Mouse (Mus musculus): ENCODE results near the gene Inpp5a. TPM values are rescaled to one million over a fixed set of nuclear protein-coding genes. Genes with fewer than 3 reads are reported as not detected.

The Inpp5a gene
- total and polyA plus RNA-seq, 2 experiments from 2014 or later = 43.4 to 65.2 TPM

DNA sequence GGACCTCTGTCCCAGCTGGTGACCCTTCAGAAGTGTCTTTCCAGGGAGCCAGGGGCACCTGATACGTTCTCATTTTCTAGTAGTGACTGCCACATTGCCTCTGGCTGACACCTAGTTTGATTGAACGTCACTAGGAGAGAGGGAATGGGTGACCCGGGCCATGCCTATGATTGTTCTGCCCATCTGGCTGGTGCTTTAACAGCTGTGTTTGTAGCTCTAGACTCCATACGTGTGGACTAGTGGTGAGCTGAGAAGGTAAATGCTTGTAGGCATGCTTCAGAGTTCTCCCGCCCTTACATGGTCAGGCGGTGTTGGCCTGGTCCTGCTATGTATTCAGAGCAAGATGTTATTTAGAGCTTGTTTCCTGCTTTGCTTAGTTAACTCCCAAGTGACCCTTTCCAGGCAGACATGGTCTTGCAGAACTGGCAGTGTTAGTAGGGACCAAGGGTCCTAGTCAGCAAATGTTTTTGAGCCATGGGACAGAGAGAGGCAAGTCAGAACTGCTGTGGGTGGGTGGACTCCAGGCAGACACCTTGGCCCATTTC lies 3.9 kb downstream of the Inpp5a start:
- ATAC-seq (ENCODE audit: insufficient read depth, low read depth) (no peak), DNase-seq (ENCODE audit: low spot score) (peak; percentile 57)
- H3K4me2 ChIP-seq (ENCODE audit: low read depth, low read length) = peak overlapping the region; percentile 66
- H3K36me3 ChIP-seq (replicated peaks; ENCODE audit: control insufficient read depth, insufficient read depth, low read length) = no peaks in the 10 kb centered on the region
- 15% methylated on average over 6 of the region's 6 CpGs for WGBS
- H3K9ac ChIP-seq (replicated peaks; ENCODE audit: low read depth, low read length) = no peak overlapping the region
- peaks cover 75% of the 10 kb centered on the region for H3K4me1 ChIP-seq (ENCODE audit: control insufficient read depth, insufficient read depth)
- TF ChIP-seq CTCF (IDR thresholded peaks at IDR 0.05; ENCODE audit: low read depth) (no peak), EP300 (IDR thresholded peaks at IDR 0.05; ENCODE audit: low read depth) (no peak)
- H3K4me3 ChIP-seq (ENCODE audit: low read depth, low read length) = no peak overlapping the region
- no peaks in the 10 kb centered on the region for H3K27me3 ChIP-seq (ENCODE audit: control insufficient read depth, insufficient read depth, low read length)
- H3K27ac ChIP-seq (ENCODE audit: low read depth) = peak overlapping the region; percentile 64
- H3K9me3 ChIP-seq (replicated peaks; ENCODE audit: control insufficient read depth, low read length) = no peaks in the 10 kb centered on the region

DNA sequence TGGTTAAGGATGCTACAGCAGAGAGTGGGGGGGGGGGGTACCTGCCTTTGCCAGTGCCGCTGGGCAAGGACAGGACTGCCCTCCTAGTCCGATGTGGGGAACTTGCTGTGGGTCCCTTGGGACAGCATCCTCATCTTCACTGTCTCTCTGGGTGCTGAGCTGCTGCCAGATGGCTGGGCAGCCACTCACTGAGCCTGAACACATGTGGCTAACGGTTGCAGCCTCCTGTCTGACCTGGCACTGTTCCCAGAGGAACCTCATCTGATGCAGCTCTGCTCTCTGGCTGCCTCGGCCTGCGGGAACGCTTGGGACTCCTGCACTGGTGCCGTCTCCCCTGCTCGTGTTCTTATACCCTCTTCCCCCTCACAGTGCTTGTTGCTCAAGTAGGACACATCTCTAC lies 8.6 kb downstream of the Inpp5a start:
- Histone ChIP-seq H3K4me2 (ENCODE audit: low read depth, low read length) (no peak overlapping the region), H3K9me3 (replicated peaks; ENCODE audit: control insufficient read depth, low read length) (no peaks in the 10 kb centered on the region), H3K36me3 (replicated peaks; ENCODE audit: control insufficient read depth, insufficient read depth, low read length) (no peaks in the 10 kb centered on the region), H3K4me3 (ENCODE audit: low read depth, low read length) (no peak overlapping the region), H3K27ac (ENCODE audit: low read depth) (peak overlapping the region; percentile 22; the same call in 1 of the 2 replicates), H3K4me1 (ENCODE audit: control insufficient read depth, insufficient read depth) (peaks cover 85% of the 10 kb centered on the region), H3K27me3 (ENCODE audit: control insufficient read depth, insufficient read depth, low read length) (no peaks in the 10 kb centered on the region), H3K9ac (replicated peaks; ENCODE audit: low read depth, low read length) (no peak overlapping the region)
- ATAC-seq (ENCODE audit: insufficient read depth, low read depth) (peak; percentile 55), DNase-seq (ENCODE audit: low spot score) (peak; percentile 57)
- TF ChIP-seq EP300 (IDR thresholded peaks at IDR 0.05; ENCODE audit: low read depth) = no peak
- no peak for TF ChIP-seq CTCF (IDR thresholded peaks at IDR 0.05; ENCODE audit: low read depth)
- 21% methylated on average over 8 of the region's 8 CpGs for WGBS

DNA sequence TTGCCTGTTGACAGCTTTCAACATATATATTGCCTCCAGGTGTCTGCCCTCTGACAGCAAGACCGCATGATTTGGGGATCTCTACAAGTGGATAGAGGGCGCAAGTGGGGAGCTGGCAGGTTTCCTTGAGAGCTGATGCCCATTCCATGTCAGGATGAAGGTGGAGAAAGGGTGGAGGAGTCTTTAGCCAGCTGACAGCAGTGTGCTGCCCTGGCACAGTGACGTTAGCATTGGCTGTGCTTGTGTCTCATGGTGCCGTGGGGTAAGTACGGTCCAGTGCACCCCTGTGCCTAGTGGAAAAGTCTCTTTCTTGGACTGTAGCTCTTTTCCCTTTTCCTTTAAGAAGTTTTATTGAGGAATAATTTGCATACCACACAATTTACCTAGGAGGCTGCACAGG lies 9.2 kb downstream of the Inpp5a start:
- Histone ChIP-seq H3K9me3 (replicated peaks; ENCODE audit: control insufficient read depth, low read length) (no peaks in the 10 kb centered on the region), H3K4me2 (ENCODE audit: low read depth, low read length) (no peak overlapping the region), H3K27me3 (ENCODE audit: control insufficient read depth, insufficient read depth, low read length) (no peaks in the 10 kb centered on the region), H3K9ac (replicated peaks; ENCODE audit: low read depth, low read length) (no peak overlapping the region), H3K36me3 (replicated peaks; ENCODE audit: control insufficient read depth, insufficient read depth, low read length) (no peaks in the 10 kb centered on the region), H3K4me3 (ENCODE audit: low read depth, low read length) (no peak overlapping the region), H3K4me1 (ENCODE audit: control insufficient read depth, insufficient read depth) (peaks cover 83% of the 10 kb centered on the region), H3K27ac (ENCODE audit: low read depth) (no peak overlapping the region)
- TF ChIP-seq CTCF (IDR thresholded peaks at IDR 0.05; ENCODE audit: low read depth) (no peak), EP300 (IDR thresholded peaks at IDR 0.05; ENCODE audit: low read depth) (no peak)
- DNase-seq (ENCODE audit: low spot score) (no peak), ATAC-seq (ENCODE audit: insufficient read depth, low read depth) (no peak)
- WGBS = 71% methylated on average over 5 of the region's 5 CpGs

DNA sequence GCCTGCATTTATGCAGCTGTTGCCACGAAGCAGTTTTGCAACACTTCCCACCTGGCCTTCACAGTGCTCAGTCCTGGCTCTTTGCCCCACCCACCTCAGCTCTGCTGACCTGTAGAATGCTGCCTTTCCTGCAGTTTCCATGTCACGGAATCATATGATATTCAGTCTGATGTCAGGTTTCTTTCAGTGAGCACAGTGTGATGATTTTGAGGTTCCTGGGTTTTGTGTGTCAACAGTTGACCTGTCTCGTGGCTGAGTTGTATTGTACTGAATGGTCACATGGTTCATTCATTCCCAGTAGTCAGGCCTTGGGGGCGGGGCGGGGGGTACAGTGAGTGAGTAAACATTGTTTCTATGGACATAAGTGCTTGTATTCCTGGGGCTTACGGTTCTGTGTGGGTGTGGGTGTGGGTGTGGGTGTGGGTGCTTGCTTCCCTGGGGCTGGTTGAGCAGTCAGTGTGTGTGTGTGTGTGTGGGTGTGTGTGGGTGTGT lies 9.7 kb downstream of the Inpp5a start:
- DNase-seq (ENCODE audit: low spot score) = no peak
- no peak overlapping the region for H3K27ac ChIP-seq (ENCODE audit: low read depth)
- no peaks in the 10 kb centered on the region for H3K36me3 ChIP-seq (replicated peaks; ENCODE audit: control insufficient read depth, insufficient read depth, low read length)
- no peak overlapping the region for H3K4me3 ChIP-seq (ENCODE audit: low read depth, low read length)
- peaks cover 80% of the 10 kb centered on the region for H3K4me1 ChIP-seq (ENCODE audit: control insufficient read depth, insufficient read depth)
- no peak overlapping the region for H3K9ac ChIP-seq (replicated peaks; ENCODE audit: low read depth, low read length)
- H3K27me3 ChIP-seq (ENCODE audit: control insufficient read depth, insufficient read depth, low read length) = no peaks in the 10 kb centered on the region
- 60% methylated on average over 6 of the region's 6 CpGs for WGBS
- TF ChIP-seq CTCF (IDR thresholded peaks at IDR 0.05; ENCODE audit: low read depth) (no peak), EP300 (IDR thresholded peaks at IDR 0.05; ENCODE audit: low read depth) (no peak)
- no peak for ATAC-seq (ENCODE audit: insufficient read depth, low read depth)
- no peak overlapping the region for H3K4me2 ChIP-seq (ENCODE audit: low read depth, low read length)
- H3K9me3 ChIP-seq (replicated peaks; ENCODE audit: control insufficient read depth, low read length) = no peaks in the 10 kb centered on the region

DNA sequence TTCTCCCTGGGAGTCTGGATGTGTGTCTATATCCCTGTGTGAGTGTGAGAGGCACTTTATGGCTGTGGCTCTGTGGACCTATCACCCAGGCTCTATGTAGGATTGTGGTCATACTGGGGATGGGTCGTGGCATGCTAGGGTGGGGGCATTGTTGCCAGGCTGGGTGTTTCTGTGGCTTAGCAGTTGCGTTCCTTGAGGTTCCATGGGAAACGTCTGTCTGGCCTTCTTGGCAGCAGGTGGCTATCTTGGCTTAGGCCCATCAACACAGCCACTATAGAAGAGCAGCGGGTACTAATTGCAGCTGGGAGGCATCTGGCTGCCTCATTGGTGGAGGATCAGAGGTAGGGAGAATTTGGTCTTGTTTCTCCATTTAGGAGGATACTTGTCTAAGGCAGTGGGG lies 10.7 kb downstream of the Inpp5a start:
- Histone ChIP-seq H3K27me3 (ENCODE audit: control insufficient read depth, insufficient read depth, low read length) (no peaks in the 10 kb centered on the region), H3K9me3 (replicated peaks; ENCODE audit: control insufficient read depth, low read length) (no peaks in the 10 kb centered on the region), H3K9ac (replicated peaks; ENCODE audit: low read depth, low read length) (no peak overlapping the region), H3K4me1 (ENCODE audit: control insufficient read depth, insufficient read depth) (peaks cover 70% of the 10 kb centered on the region), H3K27ac (ENCODE audit: low read depth) (no peak overlapping the region), H3K4me3 (ENCODE audit: low read depth, low read length) (no peak overlapping the region), H3K4me2 (ENCODE audit: low read depth, low read length) (no peak overlapping the region), H3K36me3 (replicated peaks; ENCODE audit: control insufficient read depth, insufficient read depth, low read length) (no peaks in the 10 kb centered on the region)
- no peak for ATAC-seq (ENCODE audit: insufficient read depth, low read depth)
- WGBS = 46% methylated on average over 4 of the region's 4 CpGs
- TF ChIP-seq EP300 (IDR thresholded peaks at IDR 0.05; ENCODE audit: low read depth) (no peak), CTCF (IDR thresholded peaks at IDR 0.05; ENCODE audit: low read depth) (no peak)
- no peak for DNase-seq (ENCODE audit: low spot score)

Measured in heart, postnatal 0 days (tissue).